Mouse (Mus musculus) lung, embryonic 16.5 days (tissue): ENCODE results near the gene Atp6v0a1. TPM values are rescaled to one million over a fixed set of nuclear protein-coding genes. Genes with fewer than 3 reads are reported as not detected.
A peak's percentile ranks its signal among the peaks of the same experiment; 100 is the strongest.

Experiments used
- ATAC-seq: fragments of 200-750 bp; cut with Nextera tagmentation; 2 replicates; pipeline ENCODE4 v1.8.0; 2017; ENCODE audit warnings: low read depth, mild to moderate bottlenecking, moderate library complexity
- H3K27ac ChIP-seq: fragments of 300-500 bp; sonication (generic); 2 replicates; pipeline ENCODE4 v1.5.1; 2014; ENCODE audit warnings: mild to moderate bottlenecking, control low read depth, low read length
- H3K27me3 ChIP-seq: fragments of 300-500 bp; sonication (generic); 2 replicates; pipeline ENCODE4 v1.6.1; 2014; ENCODE audit warnings: low read depth, low read length, mixed read lengths; ENCODE audit not compliant: control insufficient read depth, insufficient read depth
- H3K36me3 ChIP-seq: fragments of 300-500 bp; sonication (generic); 2 replicates; pipeline ENCODE4 v1.6.1; 2014; ENCODE audit warnings: low read length; ENCODE audit not compliant: control insufficient read depth, insufficient read depth
- H3K4me1 ChIP-seq: fragments of 300-500 bp; sonication (generic); replicated peaks from 2 replicates; pipeline ENCODE4 v1.6.1; 2014; ENCODE audit warnings: low read length, mixed read lengths; ENCODE audit not compliant: control insufficient read depth, insufficient read depth
- H3K4me2 ChIP-seq: fragments of 300-500 bp; sonication (generic); 2 replicates; pipeline ENCODE4 v1.6.1; 2014; ENCODE audit warnings: low read depth, low read length, control low read depth
- H3K4me3 ChIP-seq: fragments of 300-500 bp; sonication (generic); 2 replicates; pipeline ENCODE4 v1.5.1; 2014; ENCODE audit warnings: mild to moderate bottlenecking, low read length, control low read depth
- H3K9ac ChIP-seq: fragments of 300-500 bp; sonication (generic); 2 replicates; pipeline ENCODE4 v1.6.1; 2014; ENCODE audit warnings: low read length, control low read depth
- H3K9me3 ChIP-seq: fragments of 300-500 bp; sonication (generic); 2 replicates; pipeline ENCODE4 v1.6.1; 2016; ENCODE audit warnings: low read length; ENCODE audit not compliant: control insufficient read depth
- WGBS: fragments of 180-500 bp; shearing (Covaris S2); extraction: QIAGEN DNeasy Blood & Tissue Kit; methylation state at CpG from one replicate; pipeline ENCODE4 v1.1.7; 2014; 5-methylcytosine and 5-hydroxymethylcytosine counted together
- polyA plus RNA-seq: library from polyadenylated mRNA; unstranded; fragments of >200 nt; fragmentation: Nextera tagmentation; extraction: Ambion mirVana; gene quantifications from 2 replicates; pipeline ENCODE4 v1.2.1, GENCODE M21; 2015

The Atp6v0a1 gene
- polyA plus RNA-seq, result 36.7 and 36.9 TPM in 2 replicates

GRCm38 (mm10) chr11:101009046-101009887, at the start of gene Atp6v0a1:
Atp6v0a1 (plus strand) TSS chr11:101009452.
- under 1% methylated on average over 43 of the region's 44 CpGs for WGBS
- ATAC-seq, result peak; percentile 100
- Histone ChIP-seq H3K27me3 (no peaks in the 10 kb centered on the region), H3K36me3 (peaks cover 6% of the 10 kb centered on the region; the same call in 1 of the 2 replicates), H3K27ac (peak within 1 kb of the TSS; percentile 74), H3K9ac (peak within 1 kb of the TSS; percentile 86), H3K4me1 (peaks cover 17% of the 10 kb centered on the region), H3K9me3 (no peaks in the 10 kb centered on the region), H3K4me3 (peak within 1 kb of the TSS; percentile 82), H3K4me2 (peak within 1 kb of the TSS; percentile 63)

- H3K27ac ChIP-seq, result peak overlapping the region; percentile 85
Observed at GRCm38 (mm10) chr11:100959464-100959810, 49.8 kb upstream of the Atp6v0a1 start.

GRCm38 (mm10) chr11:100959826-100960225, 49.4 kb upstream of the Atp6v0a1 start:
- peaks cover 18% of the 10 kb centered on the region for H3K36me3 ChIP-seq
- H3K27ac ChIP-seq, result peak overlapping the region; percentile 85
- H3K4me3 ChIP-seq, result 0 out of 2 replicates have a peak overlapping the region, but pooled peaks have one; percentile 4
- WGBS, result 28% methylated on average over 3 of the region's 3 CpGs
- H3K4me2 ChIP-seq, result peak overlapping the region; percentile 53
- H3K27me3 ChIP-seq, result peaks cover 9% of the 10 kb centered on the region; the same call in 1 of the 2 replicates
- peak overlapping the region; percentile 49 for H3K9ac ChIP-seq
- no peak for ATAC-seq
- H3K9me3 ChIP-seq, result no peaks in the 10 kb centered on the region
- H3K4me1 ChIP-seq, result peaks cover 50% of the 10 kb centered on the region

More at GRCm38 (mm10) chr11:100959464-100959810, 49.8 kb upstream of the Atp6v0a1 start:
- H3K4me2 ChIP-seq, result peak overlapping the region; percentile 53
- WGBS, result 5% methylated on average over 14 of the region's 14 CpGs
- H3K36me3 ChIP-seq, result peaks cover 18% of the 10 kb centered on the region
- H3K9ac ChIP-seq, result peak overlapping the region; percentile 49
- peaks cover 50% of the 10 kb centered on the region for H3K4me1 ChIP-seq
- H3K27me3 ChIP-seq, result peaks cover 9% of the 10 kb centered on the region; the same call in 1 of the 2 replicates
- 0 out of 2 replicates have a peak overlapping the region, but pooled peaks have one; percentile 4 for H3K4me3 ChIP-seq
- no peaks in the 10 kb centered on the region for H3K9me3 ChIP-seq
- ATAC-seq, result 0 out of 2 replicates have a peak, but pooled peaks have one; percentile 2

- H3K4me3 ChIP-seq, result no peak overlapping the region
- H3K36me3 ChIP-seq, result peaks cover 17% of the 10 kb centered on the region
- ATAC-seq, result peak; percentile 66
- peaks cover 53% of the 10 kb centered on the region for H3K4me1 ChIP-seq
- peak overlapping the region; percentile 85 for H3K27ac ChIP-seq
- 15% methylated on average over 6 of the region's 6 CpGs for WGBS
- H3K27me3 ChIP-seq, result peaks cover 9% of the 10 kb centered on the region; the same call in 1 of the 2 replicates
- H3K9me3 ChIP-seq, result no peaks in the 10 kb centered on the region
- H3K9ac ChIP-seq, result no peak overlapping the region
- H3K4me2 ChIP-seq, result no peak overlapping the region
Observed at GRCm38 (mm10) chr11:100960540-100960939, 48.7 kb upstream of the Atp6v0a1 start.

- peak overlapping the region; percentile 4; the same call in 1 of the 2 replicates for H3K4me2 ChIP-seq
- 41% methylated on average over 9 of the region's 9 CpGs for WGBS
- H3K9me3 ChIP-seq, result no peaks in the 10 kb centered on the region
- peaks cover 14% of the 10 kb centered on the region for H3K36me3 ChIP-seq
- H3K4me3 ChIP-seq, result no peak overlapping the region
- peaks cover 66% of the 10 kb centered on the region for H3K4me1 ChIP-seq
- peak overlapping the region; percentile 72 for H3K27ac ChIP-seq
- H3K27me3 ChIP-seq, result peaks cover 9% of the 10 kb centered on the region; the same call in 1 of the 2 replicates
- H3K9ac ChIP-seq, result no peak overlapping the region
- ATAC-seq, result peak; percentile 53
Observed at GRCm38 (mm10) chr11:100962371-100962911, 46.8 kb upstream of the Atp6v0a1 start.

- Histone ChIP-seq H3K4me3 (no peak overlapping the region), H3K9ac (peak overlapping the region; percentile 17; the same call in 1 of the 2 replicates), H3K9me3 (no peaks in the 10 kb centered on the region), H3K4me2 (peak overlapping the region; percentile 19; the same call in 1 of the 2 replicates), H3K4me1 (peaks cover 71% of the 10 kb centered on the region), H3K27ac (peak overlapping the region; percentile 72), H3K27me3 (peaks cover 6% of the 10 kb centered on the region; the same call in 1 of the 2 replicates), H3K36me3 (peaks cover 5% of the 10 kb centered on the region)
- ATAC-seq, result no peak
- 61% methylated on average over 9 of the region's 9 CpGs for WGBS
Observed at GRCm38 (mm10) chr11:100963647-100964046, 45.6 kb upstream of the Atp6v0a1 start.

GRCm38 (mm10) chr11:100964180-100964579, 45.1 kb upstream of the Atp6v0a1 start:
- Histone ChIP-seq H3K4me1 (peaks cover 68% of the 10 kb centered on the region), H3K36me3 (peaks cover 3% of the 10 kb centered on the region)
- ATAC-seq, result no peak

GRCm38 (mm10) chr11:100964901-100965542, 44.2 kb upstream of the Atp6v0a1 start:
- WGBS, result 80% methylated on average over 6 of the region's 6 CpGs
- Histone ChIP-seq H3K36me3 (peaks cover 3% of the 10 kb centered on the region), H3K4me1 (peaks cover 60% of the 10 kb centered on the region), H3K9ac (peak overlapping the region; percentile 2; the same call in 1 of the 2 replicates), H3K4me3 (no peak overlapping the region), H3K27me3 (no peaks in the 10 kb centered on the region), H3K4me2 (peak overlapping the region; percentile 2; the same call in 1 of the 2 replicates), H3K9me3 (no peaks in the 10 kb centered on the region), H3K27ac (peak overlapping the region; percentile 12; the same call in 1 of the 2 replicates)
- ATAC-seq, result no peak

More at GRCm38 (mm10) chr11:100964180-100964579, 45.1 kb upstream of the Atp6v0a1 start:
- Histone ChIP-seq H3K9me3 (no peaks in the 10 kb centered on the region), H3K9ac (no peak overlapping the region), H3K4me3 (no peak overlapping the region), H3K27ac (peak overlapping the region; percentile 72), H3K4me2 (no peak overlapping the region), H3K27me3 (peaks cover 2% of the 10 kb centered on the region; the same call in 1 of the 2 replicates)
- 77% methylated on average over 7 of the region's 7 CpGs for WGBS
